Comparison of ENCODE assay signal across 17 mouse cellular contexts in genomic region chr6:113508947-113509280, GRCm38 (mm10). TPM values are rescaled to one million over a fixed set of nuclear protein-coding genes. Genes with fewer than 3 reads are reported as not detected.
A peak's percentile ranks its signal among the peaks of the same experiment; 100 is the strongest.
DNase-seq lines count a peak whose midpoint lies in the region; ATAC-seq lines count a peak whose summit lies in the region.
"Had no signal": no experiment of that assay in that cellular context is flagged by ENCODE, and none has a peak within 500 bp of the region (broad histone marks: within the 10 kb centered on the region; RNA-seq: fewer than 3 reads in every experiment).

No protein-coding gene starts in this region.

- peaks cover 18% of the 10 kb centered on the region for H3K36me3 ChIP-seq in midbrain, embryonic 10.5 days
- peaks cover 11% of the 10 kb centered on the region for H3K36me3 ChIP-seq in midbrain, embryonic 14.5 days (ENCODE audit: control insufficient read depth, insufficient read depth, low read length)
- H3K36me3 ChIP-seq in limb, embryonic 15.5 days: peaks cover 11% of the 10 kb centered on the region

- H3K4me3 ChIP-seq in midbrain, embryonic 10.5 days: no peak overlapping the region
- H3K4me3 ChIP-seq in midbrain, embryonic 14.5 days (replicated peaks; ENCODE audit: low read depth, low read length): no peak overlapping the region
- no peak overlapping the region for H3K4me3 ChIP-seq in limb, embryonic 15.5 days
- H3K4me3 ChIP-seq: erythroblast, embryonic 14.5 days; hindbrain, embryonic 15.5 days; kidney, embryonic 15.5 days; limb, embryonic 12.5 days had no signal

- WGBS in midbrain, embryonic 10.5 days: 62% methylated on average over 5 of the region's 5 CpGs
- WGBS in midbrain, embryonic 14.5 days: 48% methylated on average over 5 of the region's 5 CpGs
- WGBS in limb, embryonic 15.5 days: 49% methylated on average over 5 of the region's 5 CpGs

- DNase-seq in midbrain, embryonic 10.5 days (ENCODE audit: low spot score): no peak
- no peak for DNase-seq in midbrain, embryonic 14.5 days
- DNase-seq in cerebellum, adult 11 months: peak; percentile 73
- DNase-seq in cerebellum, postnatal 36 days: peak; percentile 70 to 79
- DNase-seq in kidney, adult 18-20 months: no peak
- DNase-seq in ovary, postnatal 10 days (ENCODE audit: low spot score): no peak
- no peak for DNase-seq in right cerebral cortex, postnatal 14 days
- DNase-seq: forebrain, postnatal 0 days; lung, embryonic 14.5 days; right cerebral cortex, postnatal 25 days had no signal

- H3K27ac ChIP-seq in midbrain, embryonic 10.5 days (replicated peaks): 0 out of 2 replicates have a peak overlapping the region, but pooled peaks have one; percentile 38
- H3K27ac ChIP-seq in midbrain, embryonic 14.5 days (replicated peaks; ENCODE audit: low read depth, low read length): no peak overlapping the region
- H3K27ac ChIP-seq in limb, embryonic 15.5 days: no peak overlapping the region
- H3K27ac ChIP-seq: hindbrain, embryonic 15.5 days; kidney, embryonic 15.5 days; limb, embryonic 12.5 days had no signal

- H3K9me3 ChIP-seq in midbrain, embryonic 10.5 days (replicated peaks): no peaks in the 10 kb centered on the region
- H3K9me3 ChIP-seq in midbrain, embryonic 14.5 days (ENCODE audit: control insufficient read depth, low read length): no peaks in the 10 kb centered on the region
- H3K9me3 ChIP-seq in limb, embryonic 15.5 days: no peaks in the 10 kb centered on the region
- H3K9me3 ChIP-seq: hindbrain, embryonic 15.5 days; kidney, embryonic 15.5 days; limb, embryonic 12.5 days had no signal

- no peak overlapping the region for H3K9ac ChIP-seq in midbrain, embryonic 14.5 days (replicated peaks; ENCODE audit: low read length)
- no peak overlapping the region for H3K9ac ChIP-seq in limb, embryonic 15.5 days
- H3K9ac ChIP-seq: forebrain, postnatal 0 days; hindbrain, embryonic 15.5 days; kidney, embryonic 15.5 days; limb, embryonic 12.5 days; lung, embryonic 14.5 days had no signal

- no peak for ATAC-seq in midbrain, embryonic 14.5 days (ENCODE audit: low FRiP score, low TSS enrichment)
- ATAC-seq in limb, embryonic 15.5 days (ENCODE audit: insufficient number of reproducible peaks, low FRiP score, low TSS enrichment, low read depth): 0 out of 2 replicates have a peak, but pooled peaks have one; percentile 43
- ATAC-seq: forebrain, postnatal 0 days; Patski had no signal

- H3K4me2 ChIP-seq in midbrain, embryonic 14.5 days (ENCODE audit: low read length): no peak overlapping the region
- H3K4me2 ChIP-seq in limb, embryonic 15.5 days: no peak overlapping the region
- H3K4me2 ChIP-seq: hindbrain, embryonic 15.5 days; kidney, embryonic 15.5 days; limb, embryonic 12.5 days; lung, embryonic 14.5 days had no signal

- no peaks in the 10 kb centered on the region for H3K27me3 ChIP-seq in midbrain, embryonic 10.5 days (ENCODE audit: low read depth, poor library complexity, severe bottlenecking)
- no peaks in the 10 kb centered on the region for H3K27me3 ChIP-seq in midbrain, embryonic 14.5 days (ENCODE audit: control insufficient read depth, insufficient read depth, low read length)
- no peaks in the 10 kb centered on the region for H3K27me3 ChIP-seq in limb, embryonic 15.5 days
- H3K27me3 ChIP-seq: CH12.LX; hindbrain, embryonic 15.5 days; kidney, embryonic 15.5 days; Patski had no signal

- H3K4me1 ChIP-seq in midbrain, embryonic 10.5 days: no peaks in the 10 kb centered on the region
- H3K4me1 ChIP-seq in midbrain, embryonic 14.5 days (ENCODE audit: control insufficient read depth, insufficient read depth, low read length): no peaks in the 10 kb centered on the region
- no peaks in the 10 kb centered on the region for H3K4me1 ChIP-seq in limb, embryonic 15.5 days
- H3K4me1 ChIP-seq: hindbrain, embryonic 15.5 days; kidney, embryonic 15.5 days had no signal

RNA-seq across cellular contexts. Expression of gene Prrt3, which starts 7.2 kb away (rescaled TPM):
- polyA plus RNA-seq in midbrain, embryonic 10.5 days (2016; fragmentation: Nextera tagmentation; extraction: Ambion mirVana): 2.0 and 2.3 TPM in 2 replicates
- 8.2 and 10.6 TPM in 2 replicates for polyA plus RNA-seq in midbrain, embryonic 14.5 days (2014; fragmentation: Nextera tagmentation; extraction: Ambion mirVana)
- polyA plus RNA-seq in limb, embryonic 15.5 days (2015; fragmentation: Nextera tagmentation; extraction: Ambion mirVana): 0.44 and 0.61 TPM in 2 replicates
- polyA plus RNA-seq: erythroblast, embryonic 14.5 days had no signal

RNA-seq across cellular contexts. Expression of gene Emc3, which starts 22.5 kb away (rescaled TPM):
- polyA plus RNA-seq in midbrain, embryonic 10.5 days (2016; fragmentation: Nextera tagmentation; extraction: Ambion mirVana): 82.0 and 83.4 TPM in 2 replicates
- polyA plus RNA-seq in midbrain, embryonic 14.5 days (2014; fragmentation: Nextera tagmentation; extraction: Ambion mirVana): 91.9 and 100 TPM in 2 replicates
- polyA plus RNA-seq in limb, embryonic 15.5 days (2015; fragmentation: Nextera tagmentation; extraction: Ambion mirVana): 106 and 110 TPM in 2 replicates

RNA-seq across cellular contexts. Expression of gene Fancd2, which starts 22.6 kb away (rescaled TPM):
- polyA plus RNA-seq in midbrain, embryonic 10.5 days (2016; fragmentation: Nextera tagmentation; extraction: Ambion mirVana): 18.1 and 18.2 TPM in 2 replicates
- polyA plus RNA-seq in midbrain, embryonic 14.5 days (2014; fragmentation: Nextera tagmentation; extraction: Ambion mirVana): 2.1 and 3.7 TPM in 2 replicates
- polyA plus RNA-seq in limb, embryonic 15.5 days (2015; fragmentation: Nextera tagmentation; extraction: Ambion mirVana): 5.9 and 6.6 TPM in 2 replicates

RNA-seq across cellular contexts. Expression of gene Creld1, which starts 25.8 kb away (rescaled TPM):
- polyA plus RNA-seq in midbrain, embryonic 10.5 days (2016; fragmentation: Nextera tagmentation; extraction: Ambion mirVana): 43.0 and 45.4 TPM in 2 replicates
- polyA plus RNA-seq in midbrain, embryonic 14.5 days (2014; fragmentation: Nextera tagmentation; extraction: Ambion mirVana): 49.7 and 51.1 TPM in 2 replicates
- polyA plus RNA-seq in limb, embryonic 15.5 days (2015; fragmentation: Nextera tagmentation; extraction: Ambion mirVana): 22.1 and 27.2 TPM in 2 replicates

RNA-seq across cellular contexts. Expression of gene Il17rc, which starts 37.7 kb away (rescaled TPM):
- polyA plus RNA-seq in midbrain, embryonic 10.5 days (2016; fragmentation: Nextera tagmentation; extraction: Ambion mirVana): 4.4 and 5.3 TPM in 2 replicates
- polyA plus RNA-seq in midbrain, embryonic 14.5 days (2014; fragmentation: Nextera tagmentation; extraction: Ambion mirVana): 0.77 and 0.93 TPM in 2 replicates
- polyA plus RNA-seq in limb, embryonic 15.5 days (2015; fragmentation: Nextera tagmentation; extraction: Ambion mirVana): 58.4 and 63.5 TPM in 2 replicates
- polyA plus RNA-seq: erythroblast, embryonic 14.5 days had no signal

Comparison
In these comparisons a context has a peak if more than half of its experiments do, and no peak if none do; other contexts are left out.
1. DNase-seq: peak in cerebellum, adult 11 months (single experiment) and cerebellum, postnatal 36 days (2 of 2); none in midbrain, embryonic 10.5 days (single experiment), midbrain, embryonic 14.5 days (single experiment), kidney, adult 18-20 months (single experiment), ovary, postnatal 10 days (single experiment) and right cerebral cortex, postnatal 14 days (single experiment).